Comparison of ENCODE assay signal across 7 mouse cellular contexts in genomic region chr8:95254564-95255434, GRCm38 (mm10). TPM values are rescaled to one million over a fixed set of nuclear protein-coding genes. Genes with fewer than 3 reads are reported as not detected.
A peak's percentile ranks its signal among the peaks of the same experiment; 100 is the strongest.
DNase-seq lines count a peak whose midpoint lies in the region; ATAC-seq lines count a peak whose summit lies in the region.

No protein-coding gene starts in this region.

- H3K4me3 ChIP-seq in intestine, embryonic 15.5 days (replicated peaks): peak overlapping the region; percentile 38
- H3K4me3 ChIP-seq in midbrain, embryonic 11.5 days (ENCODE audit: low read depth, low read length): peak overlapping the region; percentile 23

- H3K4me1 ChIP-seq in intestine, embryonic 15.5 days (replicated peaks): 0 out of 2 replicates have a peak, but pooled peaks cover 2% of the 10 kb centered on the region
- no peaks in the 10 kb centered on the region for H3K4me1 ChIP-seq in midbrain, embryonic 11.5 days (ENCODE audit: control insufficient read depth, insufficient read depth, low read length)

- no peaks in the 10 kb centered on the region for H3K36me3 ChIP-seq in intestine, embryonic 15.5 days
- no peaks in the 10 kb centered on the region for H3K36me3 ChIP-seq in midbrain, embryonic 11.5 days (ENCODE audit: control insufficient read depth, insufficient read depth, low read length)

- H3K9ac ChIP-seq in intestine, embryonic 15.5 days: peak overlapping the region; percentile 36; the same call in 1 of the 2 replicates
- peak overlapping the region; percentile 43; the same call in 1 of the 2 replicates for H3K9ac ChIP-seq in midbrain, embryonic 11.5 days (ENCODE audit: low read length)

- ATAC-seq in intestine, embryonic 15.5 days: peak; percentile 93
- peak; percentile 90 for ATAC-seq in midbrain, embryonic 11.5 days (ENCODE audit: low FRiP score)

- H3K9me3 ChIP-seq in intestine, embryonic 15.5 days: no peaks in the 10 kb centered on the region
- no peaks in the 10 kb centered on the region for H3K9me3 ChIP-seq in midbrain, embryonic 11.5 days (ENCODE audit: control insufficient read depth, low read length)

- peak overlapping the region; percentile 82 for H3K4me2 ChIP-seq in intestine, embryonic 15.5 days (replicated peaks)
- peak overlapping the region; percentile 40 for H3K4me2 ChIP-seq in midbrain, embryonic 11.5 days

- 20% methylated on average over 16 of the region's 16 CpGs for WGBS in intestine, embryonic 15.5 days
- 24% methylated on average over 16 of the region's 16 CpGs for WGBS in midbrain, embryonic 11.5 days

- intact Hi-C loops in gastrocnemius, postnatal 36 days (cut with DNase I): loop anchor here (1.0 to 2.0 kb wide), 2 partner anchors 46 to 77 kb away; partner anchors contain the start of gene Zfp319
- intact Hi-C loops in left cerebral cortex, postnatal 25 days (cut with DNase I): loop anchor here (1.0 to 10.0 kb wide), 3 partner anchors 48 to 180 kb away; partner anchors contain the start of genes Cfap20 and Zfp319

- no peak overlapping the region for H3K27ac ChIP-seq in intestine, embryonic 15.5 days
- H3K27ac ChIP-seq in midbrain, embryonic 11.5 days (ENCODE audit: low read depth, low read length): no peak overlapping the region

- DNase-seq in adrenal gland, adult 18-20 months (ENCODE audit: low spot score in 2 of 2): peak; percentile 96
- peak; percentile 95 for DNase-seq in embryo, embryonic 11 days
- DNase-seq in gastrocnemius, postnatal 36 days: peak; percentile 91 to 96
- peak; percentile 97 to 98 for DNase-seq in left cerebral cortex, postnatal 25 days (ENCODE audit: low spot score in 2 of 2)
- DNase-seq in midbrain, embryonic 11.5 days (ENCODE audit: low spot score, missing footprints): peak; percentile 99
- peak; percentile 92 for DNase-seq in skeletal muscle tissue, adult 2 months (ENCODE audit: low read depth, low spot score)

- no peaks in the 10 kb centered on the region for H3K27me3 ChIP-seq in intestine, embryonic 15.5 days (replicated peaks)
- H3K27me3 ChIP-seq in midbrain, embryonic 11.5 days (ENCODE audit: control insufficient read depth, insufficient read depth, low read length): no peaks in the 10 kb centered on the region

RNA-seq across cellular contexts. Expression of gene Cngb1, which starts 51.6 kb away (rescaled TPM):
- under 1 TPM; 0.20 to 0.22 TPM for total RNA-seq in adrenal gland, adult 18-20 months (2021)
- under 1 TPM; 0.27 to 0.51 TPM for total RNA-seq in gastrocnemius, postnatal 36 days (2021)
- polyA plus RNA-seq in intestine, embryonic 15.5 days (2015; fragmentation: Nextera tagmentation; extraction: Ambion mirVana): 0.73 and 0.94 TPM in 2 replicates
- under 1 TPM; 0.48 to 0.53 TPM for total RNA-seq in left cerebral cortex, postnatal 25 days (2021)
- 0.04 TPM in 1 of 2 replicates, not detected in the other for polyA plus RNA-seq in midbrain, embryonic 11.5 days (2014; fragmentation: Nextera tagmentation; extraction: Ambion mirVana)

RNA-seq across cellular contexts. Expression of gene Kifc3, which starts 52.2 kb away (rescaled TPM):
- total RNA-seq in adrenal gland, adult 18-20 months (2021): 100 to 1,000 TPM; 133 to 161 TPM
- 10 to 100 TPM in 1 of 2 experiments, 1 to 10 TPM in 1; 6.9 to 10.9 TPM for total RNA-seq in gastrocnemius, postnatal 36 days (2021)
- polyA plus RNA-seq in intestine, embryonic 15.5 days (2015; fragmentation: Nextera tagmentation; extraction: Ambion mirVana): 28.6 and 31.3 TPM in 2 replicates
- 10 to 100 TPM; 52.6 to 53.0 TPM for total RNA-seq in left cerebral cortex, postnatal 25 days (2021)
- 2.3 and 3.6 TPM in 2 replicates for polyA plus RNA-seq in midbrain, embryonic 11.5 days (2014; fragmentation: Nextera tagmentation; extraction: Ambion mirVana)

RNA-seq across cellular contexts. Expression of gene Tepp, which starts 55.6 kb away (rescaled TPM):
- total RNA-seq in adrenal gland, adult 18-20 months (2021): 1 to 10 TPM in 1 of 2 experiments, under 1 TPM in 1; 0.64 to 1.3 TPM
- not detected for total RNA-seq in gastrocnemius, postnatal 36 days (2021)
- polyA plus RNA-seq in intestine, embryonic 15.5 days (2015; fragmentation: Nextera tagmentation; extraction: Ambion mirVana): 0.37 TPM in 1 of 2 replicates, not detected in the other
- total RNA-seq in left cerebral cortex, postnatal 25 days (2021): not detected
- 0.29 TPM in 1 of 2 replicates, not detected in the other for polyA plus RNA-seq in midbrain, embryonic 11.5 days (2014; fragmentation: Nextera tagmentation; extraction: Ambion mirVana)

Comparison
In these comparisons a context has a peak if more than half of its experiments do, and no peak if none do; other contexts are left out.
1. RNA of gene Kifc3, which starts 52.2 kb away (total RNA-seq): 133 to 161 TPM in adrenal gland, adult 18-20 months and 52.6 to 53.0 TPM in left cerebral cortex, postnatal 25 days; 6.9 to 10.9 TPM in gastrocnemius, postnatal 36 days; every median in the first group is over 4 times any median in the second.
2. Peak in every context shown above with its lines, with median percentiles within 50 percentile points of each other: DNase-seq.